Mouse (Mus musculus): ENCODE results near the gene Xpo1. TPM values are rescaled to one million over a fixed set of nuclear protein-coding genes. Genes with fewer than 3 reads are reported as not detected.

Gene Xpo1
- polyA plus RNA-seq, 1 experiment from 2014 or later: 61.6 TPM

Other genes starting within 250 kb of the Xpo1 start
- gene Fam161a, start 248.5 kb upstream of the Xpo1 start, polyA plus RNA-seq (2015; fragmentation: Nextera tagmentation; extraction: Ambion mirVana): 3.2 and 5.3 TPM in 2 replicates
- gene Usp34, start 50.9 kb downstream of the Xpo1 start, polyA plus RNA-seq (2015; fragmentation: Nextera tagmentation; extraction: Ambion mirVana): 25.2 and 26.3 TPM in 2 replicates
- gene Ahsa2, start 242.0 kb downstream of the Xpo1 start, polyA plus RNA-seq (2015; fragmentation: Nextera tagmentation; extraction: Ambion mirVana): 85.7 and 93.8 TPM in 2 replicates